Mouse (Mus musculus): ENCODE measurements around the gene Hs3st5. TPM values are rescaled to one million over a fixed set of nuclear protein-coding genes. Genes with fewer than 3 reads are reported as not detected.

Hs3st5 gene
- total and polyA plus RNA-seq, 3 experiments: not detected

- dilution Hi-C loops (cut with MboI; ENCODE audit: extremely low pct_ligation_motif_present, extremely low pct_unique_long_range_greater_than_20kb, low sequenced_read_pairs): no loop called here
- TF ChIP-seq ZMIZ1 (IDR thresholded peaks at IDR 0.05; ENCODE audit: low read depth, low read length) (no peak), KAT2A (IDR thresholded peaks at IDR 0.05; ENCODE audit: insufficient replicate concordance, low read length) (no peak), TCF12 (IDR thresholded peaks at IDR 0.05; ENCODE audit: low read depth, low read length) (no peak), MYC (IDR thresholded peaks at IDR 0.05; ENCODE audit: low read depth, low read length) (no peak), CHD1 (IDR thresholded peaks at IDR 0.05; ENCODE audit: low read depth, low read length) (no peak), POLR2A (IDR thresholded peaks at IDR 0.05; ENCODE audit: low read depth, low read length) (no peak), ZKSCAN1 (IDR thresholded peaks at IDR 0.05; ENCODE audit: borderline replicate concordance, low read depth, low read length) (no peak), NELFE (IDR thresholded peaks at IDR 0.05; ENCODE audit: low read depth, low read length) (no peak), JUN (IDR thresholded peaks at IDR 0.05; ENCODE audit: insufficient read depth, low read depth, low read length) (no peak), MAX (IDR thresholded peaks at IDR 0.05; ENCODE audit: low read length) (no peak), ELF1 (IDR thresholded peaks at IDR 0.05; ENCODE audit: low read depth, low read length) (no peak), MXI1 (IDR thresholded peaks at IDR 0.05; ENCODE audit: low read depth, low read length) (no peak), E2F4 (IDR thresholded peaks at IDR 0.05; ENCODE audit: insufficient replicate concordance, low read depth, low read length) (no peak), CHD2 (IDR thresholded peaks at IDR 0.05; ENCODE audit: low read length) (no peak), SMC3 (IDR thresholded peaks at IDR 0.05; ENCODE audit: low read depth, low read length) (no peak), MAFK (IDR thresholded peaks at IDR 0.05; ENCODE audit: insufficient replicate concordance, low read length) (no peak), CTCF (conservative IDR thresholded peaks at IDR 0.05 in 1 of 2, IDR thresholded peaks at IDR 0.05 in 1 of 2; ENCODE audit: low read depth in 2 of 2, low read length in 2 of 2) (no peak), IRF4 (IDR thresholded peaks at IDR 0.05; ENCODE audit: low read depth, low read length) (no peak), RCOR1 (conservative IDR thresholded peaks at IDR 0.05; ENCODE audit: low read depth, low read length) (no peak)
Measured at GRCm38 (mm10) chr10:36786970-36787369, 280.4 kb downstream of the Hs3st5 start.

GRCm38 (mm10) chr10:36791771-36792170, 285.2 kb downstream of the Hs3st5 start:
- dilution Hi-C loops (cut with MboI; ENCODE audit: extremely low pct_ligation_motif_present, extremely low pct_unique_long_range_greater_than_20kb, low sequenced_read_pairs) (no loop called here), in situ Hi-C loops (cut with MboI; ENCODE audit: low pct_ligation_motif_present, low pct_unique_long_range_greater_than_20kb, low sequenced_read_pairs) (no loop called here)
- Histone ChIP-seq H3K27ac (ENCODE audit: insufficient read depth, low read depth) (no peak overlapping the region), H3K79me2 (replicated peaks; ENCODE audit: control insufficient read depth, extremely low read depth, insufficient read depth, poor library complexity, severe bottlenecking) (no peaks in the 10 kb centered on the region), H3K4me1 (ENCODE audit: control insufficient read depth in 1 of 2, insufficient read depth in 2 of 2) (no peaks in the 10 kb centered on the region), H3K4me2 (ENCODE audit: insufficient read depth, low read depth, poor library complexity, severe bottlenecking) (no peak overlapping the region), H3K9ac (ENCODE audit: insufficient read depth, low read depth) (no peak overlapping the region), H3K4me3 (replicated peaks in 1 of 3; ENCODE audit: low read depth in 2 of 3, low read length in 2 of 3, poor library complexity in 1 of 3) (no peak overlapping the region), H3K27me3 (replicated peaks) (no peaks in the 10 kb centered on the region), H3K36me3 (replicated peaks in 1 of 2; ENCODE audit: control insufficient read depth in 1 of 2, insufficient read depth in 1 of 2, low read length in 1 of 2) (no peaks in the 10 kb centered on the region), H3K9me3 (replicated peaks; ENCODE audit: low read length) (no peaks in the 10 kb centered on the region)
- TF ChIP-seq MAX (IDR thresholded peaks at IDR 0.05; ENCODE audit: low read length) (no peak), RAD21 (IDR thresholded peaks at IDR 0.05; ENCODE audit: low read depth, low read length) (peak; percentile 68), GABPA (IDR thresholded peaks at IDR 0.05; ENCODE audit: insufficient replicate concordance, low read depth, low read length) (no peak), PAX5 (IDR thresholded peaks at IDR 0.05; ENCODE audit: low read length) (no peak), TCF12 (IDR thresholded peaks at IDR 0.05; ENCODE audit: low read depth, low read length) (no peak), MAFK (IDR thresholded peaks at IDR 0.05; ENCODE audit: insufficient replicate concordance, low read length) (peak; percentile 91), POLR2AphosphoS2 (IDR thresholded peaks at IDR 0.05; ENCODE audit: low read depth, low read length) (no peak), CTCF (conservative IDR thresholded peaks at IDR 0.05 in 1 of 2, IDR thresholded peaks at IDR 0.05 in 1 of 2; ENCODE audit: low read depth in 2 of 2, low read length in 2 of 2) (peak in 1 of 2 experiments; percentile 60; a peak in 3 of 4 replicates), IRF4 (IDR thresholded peaks at IDR 0.05; ENCODE audit: low read depth, low read length) (no peak), SMC3 (IDR thresholded peaks at IDR 0.05; ENCODE audit: low read depth, low read length) (peak; percentile 49), UBTF (IDR thresholded peaks at IDR 0.05; ENCODE audit: low read depth, low read length) (no peak), ZC3H11A (IDR thresholded peaks at IDR 0.05; ENCODE audit: low read depth, low read length) (no peak), MEF2A (IDR thresholded peaks at IDR 0.05; ENCODE audit: borderline replicate concordance, low read depth, low read length) (no peak), ETS1 (conservative IDR thresholded peaks at IDR 0.05; ENCODE audit: low read depth, low read length) (no peak), USF1 (IDR thresholded peaks at IDR 0.05; ENCODE audit: low read depth, low read length) (no peak), MAZ (IDR thresholded peaks at IDR 0.05; ENCODE audit: low read depth, low read length) (no peak)
- DNase-seq (ENCODE audit: extremely low read depth): peak; percentile 34

More at GRCm38 (mm10) chr10:36786970-36787369, 280.4 kb downstream of the Hs3st5 start:
- H3K27ac ChIP-seq (ENCODE audit: insufficient read depth, low read depth): no peak overlapping the region
- no peak overlapping the region for H3K9ac ChIP-seq (ENCODE audit: insufficient read depth, low read depth)
- in situ Hi-C loops (cut with MboI; ENCODE audit: low pct_ligation_motif_present, low pct_unique_long_range_greater_than_20kb, low sequenced_read_pairs): no loop called here
- H3K4me1 ChIP-seq (ENCODE audit: control insufficient read depth in 1 of 2, insufficient read depth in 2 of 2): no peaks in the 10 kb centered on the region
- no peak for DNase-seq (ENCODE audit: extremely low read depth)
- no peak overlapping the region for H3K4me2 ChIP-seq (ENCODE audit: insufficient read depth, low read depth, poor library complexity, severe bottlenecking)
- H3K4me3 ChIP-seq (replicated peaks in 1 of 3; ENCODE audit: low read depth in 2 of 3, low read length in 2 of 3, poor library complexity in 1 of 3): no peak overlapping the region
- no peaks in the 10 kb centered on the region for H3K79me2 ChIP-seq (replicated peaks; ENCODE audit: control insufficient read depth, extremely low read depth, insufficient read depth, poor library complexity, severe bottlenecking)
- no peaks in the 10 kb centered on the region for H3K27me3 ChIP-seq (replicated peaks)
- H3K36me3 ChIP-seq (replicated peaks in 1 of 2; ENCODE audit: control insufficient read depth in 1 of 2, insufficient read depth in 1 of 2, low read length in 1 of 2): no peaks in the 10 kb centered on the region
- no peaks in the 10 kb centered on the region for H3K9me3 ChIP-seq (replicated peaks; ENCODE audit: low read length)

Measured in CH12.LX (cell line).